24 mouse cellular contexts compared by ENCODE assay signal in the genomic region with DNA sequence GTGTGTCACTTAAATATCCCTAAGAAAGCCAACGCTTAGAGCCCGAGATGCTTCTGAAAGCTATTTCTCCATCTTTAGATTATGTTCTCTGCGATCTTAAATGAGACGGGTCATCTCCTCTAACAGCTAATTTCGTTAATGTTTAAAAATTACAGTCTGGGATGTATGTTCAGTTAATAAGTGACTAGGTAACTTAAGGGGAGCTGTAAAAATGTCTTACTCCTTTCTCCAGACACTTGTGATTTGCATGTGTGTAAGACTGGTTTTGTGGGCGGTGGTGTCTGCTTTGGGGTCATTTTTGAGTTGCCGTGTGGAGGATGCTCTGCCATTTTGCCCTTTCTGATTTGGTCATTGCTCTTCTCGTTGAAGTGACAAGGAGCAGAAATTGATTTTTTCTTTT. TPM values are rescaled to one million over a fixed set of nuclear protein-coding genes. Genes with fewer than 3 reads are reported as not detected.
DNase-seq lines count a peak whose midpoint lies in the region; ATAC-seq and TF ChIP-seq lines count a peak whose summit lies in the region.
"Had no signal": no experiment of that assay in that cellular context is flagged by ENCODE, and none has a peak within 500 bp of the region (broad histone marks: within the 10 kb centered on the region; RNA-seq: fewer than 3 reads in every experiment).

No protein-coding gene starts in this region.

- 69% methylated on average over 8 of the region's 8 CpGs for WGBS in kidney, embryonic 15.5 days
- WGBS in kidney, postnatal 0 days = 55% methylated on average over 8 of the region's 8 CpGs
- WGBS in kidney, adult 2 months = 48% methylated on average over 8 of the region's 8 CpGs
- 65% methylated on average over 8 of the region's 8 CpGs for WGBS in intestine, embryonic 16.5 days
- WGBS in midbrain, embryonic 10.5 days = 91% methylated on average over 8 of the region's 8 CpGs

- no peaks in the 10 kb centered on the region for H3K9me3 ChIP-seq in kidney, embryonic 15.5 days (replicated peaks)
- H3K9me3 ChIP-seq in kidney, postnatal 0 days (replicated peaks; ENCODE audit: low read length) = no peaks in the 10 kb centered on the region
- no peaks in the 10 kb centered on the region; the same call in 1 of the 2 replicates for H3K9me3 ChIP-seq in intestine, embryonic 16.5 days (ENCODE audit: control insufficient read depth, low read length)
- H3K9me3 ChIP-seq in midbrain, embryonic 10.5 days (replicated peaks) = no peaks in the 10 kb centered on the region
- H3K9me3 ChIP-seq: embryonic facial prominence, embryonic 10.5 days; embryonic facial prominence, embryonic 12.5 days; forebrain, embryonic 13.5 days; forebrain, embryonic 15.5 days had no signal

- ATAC-seq in kidney, embryonic 15.5 days (replicated peaks; ENCODE audit: low FRiP score) = no peak
- no peak for ATAC-seq in kidney, postnatal 0 days (replicated peaks; ENCODE audit: low FRiP score, low read depth)
- ATAC-seq in intestine, embryonic 16.5 days = peak; percentile 58
- ATAC-seq: activated CD4-positive, CD25-positive, alpha-beta regulatory T cell, adult 4 months; forebrain, embryonic 13.5 days; forebrain, embryonic 15.5 days; Patski had no signal

- peaks cover 85% of the 10 kb centered on the region for H3K36me3 ChIP-seq in kidney, embryonic 15.5 days
- peaks cover 24% of the 10 kb centered on the region for H3K36me3 ChIP-seq in kidney, postnatal 0 days (ENCODE audit: insufficient read depth, low read length)
- peaks cover 4% of the 10 kb centered on the region; the same call in 1 of the 2 replicates for H3K36me3 ChIP-seq in kidney, adult 2 months (ENCODE audit: control insufficient read depth, insufficient read depth, low read length)
- H3K36me3 ChIP-seq in intestine, embryonic 16.5 days (ENCODE audit: control insufficient read depth, insufficient read depth, low read length) = peaks cover 25% of the 10 kb centered on the region
- peaks cover 100% of the 10 kb centered on the region for H3K36me3 ChIP-seq in midbrain, embryonic 10.5 days

- no peak for TF ChIP-seq CTCF in kidney, postnatal 0 days (IDR thresholded peaks at IDR 0.05; ENCODE audit: low read depth)
- no peak for TF ChIP-seq CTCF in kidney, adult 2 months (conservative IDR thresholded peaks at IDR 0.05; ENCODE audit: insufficient read depth, insufficient read length, low read depth, low read length)

- H3K27ac ChIP-seq in kidney, embryonic 15.5 days = 0 out of 2 replicates have a peak overlapping the region, but pooled peaks have one; percentile 58
- 0 out of 2 replicates have a peak overlapping the region, but pooled peaks have one; percentile 15 for H3K27ac ChIP-seq in kidney, postnatal 0 days
- no peak overlapping the region for H3K27ac ChIP-seq in kidney, adult 2 months (ENCODE audit: insufficient read depth, low read depth, low read length)
- H3K27ac ChIP-seq in intestine, embryonic 16.5 days (ENCODE audit: low read length) = no peak overlapping the region
- no peak overlapping the region for H3K27ac ChIP-seq in midbrain, embryonic 10.5 days (replicated peaks)
- H3K27ac ChIP-seq: embryonic facial prominence, embryonic 10.5 days; embryonic facial prominence, embryonic 12.5 days; forebrain, embryonic 13.5 days; forebrain, embryonic 15.5 days had no signal

- no peaks in the 10 kb centered on the region for H3K27me3 ChIP-seq in kidney, embryonic 15.5 days
- no peaks in the 10 kb centered on the region for H3K27me3 ChIP-seq in kidney, postnatal 0 days (ENCODE audit: insufficient read depth, low read length)
- H3K27me3 ChIP-seq in kidney, adult 2 months (replicated peaks; ENCODE audit: control insufficient read depth, insufficient read depth, low read length) = no peaks in the 10 kb centered on the region
- no peaks in the 10 kb centered on the region for H3K27me3 ChIP-seq in intestine, embryonic 16.5 days (replicated peaks; ENCODE audit: control insufficient read depth, insufficient read depth, low read length)
- H3K27me3 ChIP-seq in midbrain, embryonic 10.5 days (ENCODE audit: low read depth, poor library complexity, severe bottlenecking) = no peaks in the 10 kb centered on the region
- H3K27me3 ChIP-seq: embryonic facial prominence, embryonic 12.5 days; forebrain, embryonic 13.5 days; forebrain, embryonic 15.5 days; Patski had no signal

- H3K4me2 ChIP-seq in kidney, embryonic 15.5 days = no peak overlapping the region
- no peak overlapping the region for H3K4me2 ChIP-seq in kidney, postnatal 0 days (ENCODE audit: low read length)
- no peak overlapping the region for H3K4me2 ChIP-seq in intestine, embryonic 16.5 days (ENCODE audit: low read depth, low read length)
- H3K4me2 ChIP-seq: embryonic facial prominence, embryonic 12.5 days; forebrain, embryonic 13.5 days; forebrain, embryonic 15.5 days had no signal

- peaks cover 34% of the 10 kb centered on the region for H3K4me1 ChIP-seq in kidney, embryonic 15.5 days
- H3K4me1 ChIP-seq in kidney, postnatal 0 days (replicated peaks; ENCODE audit: insufficient read depth, low read length) = no peaks in the 10 kb centered on the region
- peaks cover 2% of the 10 kb centered on the region; the same call in 1 of the 2 replicates for H3K4me1 ChIP-seq in kidney, adult 2 months (ENCODE audit: control insufficient read depth, insufficient read depth, low read length)
- H3K4me1 ChIP-seq in intestine, embryonic 16.5 days (ENCODE audit: control insufficient read depth, insufficient read depth, low read length) = peaks cover 2% of the 10 kb centered on the region; the same call in 1 of the 2 replicates
- no peaks in the 10 kb centered on the region for H3K4me1 ChIP-seq in midbrain, embryonic 10.5 days
- H3K4me1 ChIP-seq: embryonic facial prominence, embryonic 10.5 days; embryonic facial prominence, embryonic 12.5 days; forebrain, embryonic 13.5 days; forebrain, embryonic 15.5 days had no signal

- no peak overlapping the region for H3K4me3 ChIP-seq in kidney, embryonic 15.5 days (replicated peaks)
- no peak overlapping the region for H3K4me3 ChIP-seq in kidney, postnatal 0 days (replicated peaks; ENCODE audit: low read depth, low read length)
- H3K4me3 ChIP-seq in kidney, adult 2 months (ENCODE audit: insufficient read depth, low read depth, low read length) = no peak overlapping the region
- H3K4me3 ChIP-seq in intestine, embryonic 16.5 days (ENCODE audit: low read length) = no peak overlapping the region
- H3K4me3 ChIP-seq in midbrain, embryonic 10.5 days = no peak overlapping the region
- H3K4me3 ChIP-seq: embryonic facial prominence, embryonic 10.5 days; embryonic facial prominence, embryonic 12.5 days; forebrain, embryonic 13.5 days; forebrain, embryonic 15.5 days had no signal

- no peak overlapping the region for H3K9ac ChIP-seq in kidney, embryonic 15.5 days
- no peak overlapping the region for H3K9ac ChIP-seq in kidney, postnatal 0 days (ENCODE audit: low read depth, low read length)
- no peak overlapping the region for H3K9ac ChIP-seq in intestine, embryonic 16.5 days (ENCODE audit: low read depth, low read length)
- H3K9ac ChIP-seq: embryonic facial prominence, embryonic 12.5 days; forebrain, embryonic 13.5 days; forebrain, embryonic 15.5 days had no signal

- no peak for TF ChIP-seq POLR2A in kidney, adult 2 months (IDR thresholded peaks at IDR 0.05; ENCODE audit: low read depth, low read length)

- DNase-seq in kidney, postnatal 4 days = no peak
- peak; percentile 39 for DNase-seq in kidney, postnatal 0 days (ENCODE audit: low spot score)
- no peak for DNase-seq in kidney, adult 2 months
- no peak for DNase-seq in midbrain, embryonic 10.5 days (ENCODE audit: low spot score)
- no peak for DNase-seq in Muller cell, postnatal 12 days (ENCODE audit: inconsistent ontology term)
- DNase-seq: adrenal gland, adult 8-10 months; adrenal gland, postnatal 14 days; adrenal gland, postnatal 36 days; cerebellum, adult 11-12 months; cerebellum, adult 2 months; cerebellum, adult 9-10 months; cerebellum, postnatal 10 days; cerebellum, postnatal 25 days had no signal

RNA-seq across cellular contexts. Expression of a gene that starts 55.1 kb away (rescaled TPM):
- 0.26 and 0.31 TPM in 2 replicates for polyA plus RNA-seq in kidney, embryonic 15.5 days (2015; fragmentation: Nextera tagmentation; extraction: Ambion mirVana)
- polyA plus RNA-seq in kidney, postnatal 0 days (2015; fragmentation: Nextera tagmentation; extraction: Ambion mirVana) = not detected in 2 replicates
- polyA plus RNA-seq in kidney, adult 2 months (2012; rRNA removed) = not detected in 2 replicates
- 0.49 and 0.50 TPM in 2 replicates for polyA plus RNA-seq in intestine, embryonic 16.5 days (2015; fragmentation: Nextera tagmentation; extraction: Ambion mirVana)
- polyA plus RNA-seq in midbrain, embryonic 10.5 days (2016; fragmentation: Nextera tagmentation; extraction: Ambion mirVana) = 0.36 and 0.43 TPM in 2 replicates
- polyA plus RNA-seq: activated CD4-positive, CD25-positive, alpha-beta regulatory T cell, adult 4 months; C2C12; cortical plate, adult 2 months; embryonic facial prominence, embryonic 14.5 days; forebrain, embryonic 15.5 days; Patski had no signal

Comparison
In these comparisons a context has a peak if more than half of its experiments do, and no peak if none do; other contexts are left out.
1. H3K27ac ChIP-seq: peak in kidney, embryonic 15.5 days (single experiment) and kidney, postnatal 0 days (single experiment); none in kidney, adult 2 months (single experiment), intestine, embryonic 16.5 days (single experiment) and midbrain, embryonic 10.5 days (single experiment).